Mouse (Mus musculus) lung, embryonic 16.5 days (tissue): ENCODE data around the gene Hmcn2. TPM values are rescaled to one million over a fixed set of nuclear protein-coding genes. Genes with fewer than 3 reads are reported as not detected.

Experiments used
- ATAC-seq: fragments of 200-750 bp; cut with Nextera tagmentation; 2 replicates; pipeline ENCODE4 v1.8.0; 2017; ENCODE audit warnings: low read depth, mild to moderate bottlenecking, moderate library complexity
- H3K27ac ChIP-seq: fragments of 300-500 bp; sonication (generic); 2 replicates; pipeline ENCODE4 v1.5.1; 2014; ENCODE audit warnings: mild to moderate bottlenecking, control low read depth, low read length
- H3K27me3 ChIP-seq: fragments of 300-500 bp; sonication (generic); 2 replicates; pipeline ENCODE4 v1.6.1; 2014; ENCODE audit warnings: low read depth, low read length, mixed read lengths; ENCODE audit not compliant: control insufficient read depth, insufficient read depth
- H3K36me3 ChIP-seq: fragments of 300-500 bp; sonication (generic); 2 replicates; pipeline ENCODE4 v1.6.1; 2014; ENCODE audit warnings: low read length; ENCODE audit not compliant: control insufficient read depth, insufficient read depth
- H3K4me1 ChIP-seq: fragments of 300-500 bp; sonication (generic); replicated peaks from 2 replicates; pipeline ENCODE4 v1.6.1; 2014; ENCODE audit warnings: low read length, mixed read lengths; ENCODE audit not compliant: control insufficient read depth, insufficient read depth
- H3K4me2 ChIP-seq: fragments of 300-500 bp; sonication (generic); 2 replicates; pipeline ENCODE4 v1.6.1; 2014; ENCODE audit warnings: low read depth, low read length, control low read depth
- H3K4me3 ChIP-seq: fragments of 300-500 bp; sonication (generic); 2 replicates; pipeline ENCODE4 v1.5.1; 2014; ENCODE audit warnings: mild to moderate bottlenecking, low read length, control low read depth
- H3K9ac ChIP-seq: fragments of 300-500 bp; sonication (generic); 2 replicates; pipeline ENCODE4 v1.6.1; 2014; ENCODE audit warnings: low read length, control low read depth
- H3K9me3 ChIP-seq: fragments of 300-500 bp; sonication (generic); 2 replicates; pipeline ENCODE4 v1.6.1; 2016; ENCODE audit warnings: low read length; ENCODE audit not compliant: control insufficient read depth
- WGBS: fragments of 180-500 bp; shearing (Covaris S2); extraction: QIAGEN DNeasy Blood & Tissue Kit; methylation state at CpG from one replicate; pipeline ENCODE4 v1.1.7; 2014; 5-methylcytosine and 5-hydroxymethylcytosine counted together
- polyA plus RNA-seq: library from polyadenylated mRNA; unstranded; fragments of >200 nt; fragmentation: Nextera tagmentation; extraction: Ambion mirVana; gene quantifications from 2 replicates; pipeline ENCODE4 v1.2.1, GENCODE M21; 2015

The Hmcn2 gene
- polyA plus RNA-seq, 1 experiment from 2014 or later = 1.4 TPM

DNA sequence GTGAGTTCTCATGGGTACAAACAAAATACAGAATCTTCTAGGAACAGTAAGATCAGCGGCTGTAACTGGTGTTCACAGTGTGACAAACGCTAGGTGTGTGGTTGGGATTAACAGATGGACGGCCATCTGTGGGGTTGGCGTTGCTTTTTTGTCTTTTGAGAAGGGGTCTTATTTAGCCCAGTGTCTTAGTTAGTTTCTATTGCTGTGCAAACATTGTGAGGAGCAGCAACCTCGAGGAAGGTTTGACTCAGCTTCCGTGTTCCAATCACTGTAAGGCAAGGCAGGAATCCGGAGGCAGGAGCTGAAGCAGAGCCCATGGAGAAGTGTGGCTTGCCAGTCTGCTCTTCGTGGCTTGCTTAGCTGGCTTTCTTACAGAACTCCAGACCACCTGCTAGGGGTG is 33.1 kb upstream of the Hmcn2 start:
- H3K27ac ChIP-seq = no peak overlapping the region
- no peak for ATAC-seq
- H3K4me1 ChIP-seq = no peaks in the 10 kb centered on the region
- no peak overlapping the region for H3K9ac ChIP-seq
- H3K36me3 ChIP-seq = no peaks in the 10 kb centered on the region
- H3K27me3 ChIP-seq = no peaks in the 10 kb centered on the region
- H3K9me3 ChIP-seq = no peaks in the 10 kb centered on the region
- WGBS = 78% methylated on average over 8 of the region's 8 CpGs
- H3K4me2 ChIP-seq = no peak overlapping the region
- H3K4me3 ChIP-seq = no peak overlapping the region

GRCm38 (mm10) chr2:31282266-31282665 is 31.9 kb upstream of the Hmcn2 start:
- Histone ChIP-seq H3K4me3 (no peak overlapping the region), H3K9me3 (no peaks in the 10 kb centered on the region), H3K9ac (no peak overlapping the region), H3K27ac (no peak overlapping the region), H3K27me3 (no peaks in the 10 kb centered on the region), H3K4me1 (no peaks in the 10 kb centered on the region), H3K4me2 (no peak overlapping the region), H3K36me3 (0 out of 2 replicates have a peak, but pooled peaks cover 2% of the 10 kb centered on the region)
- ATAC-seq = no peak
- 57% methylated on average over 7 of the region's 7 CpGs for WGBS

DNA sequence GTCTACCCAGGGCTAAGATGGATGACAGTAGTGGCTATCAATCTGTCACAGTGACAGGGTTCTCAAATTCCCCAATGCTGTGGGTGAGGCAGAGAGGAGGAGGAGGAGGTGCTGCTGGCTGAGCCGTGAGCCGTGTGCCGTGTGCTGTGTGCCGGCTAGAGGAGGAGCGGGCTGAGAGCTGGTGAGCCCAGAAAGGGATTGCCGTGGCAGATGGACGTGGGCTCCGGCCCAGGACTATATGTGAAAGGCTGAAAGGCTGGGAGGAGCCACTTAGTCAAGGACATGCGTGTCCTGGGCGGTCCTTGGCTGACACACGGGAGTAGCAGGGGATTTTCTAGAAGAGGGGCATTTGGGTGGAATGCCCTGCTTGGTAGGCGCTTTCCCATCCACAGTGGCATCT is 31.3 kb upstream of the Hmcn2 start:
- Histone ChIP-seq H3K9me3 (no peaks in the 10 kb centered on the region), H3K27me3 (no peaks in the 10 kb centered on the region), H3K27ac (no peak overlapping the region), H3K4me2 (no peak overlapping the region), H3K4me3 (no peak overlapping the region), H3K9ac (no peak overlapping the region), H3K4me1 (no peaks in the 10 kb centered on the region), H3K36me3 (0 out of 2 replicates have a peak, but pooled peaks cover 2% of the 10 kb centered on the region)
- 94% methylated on average over 12 of the region's 12 CpGs for WGBS
- ATAC-seq = no peak

- no peak overlapping the region for H3K27ac ChIP-seq
- H3K4me3 ChIP-seq = no peak overlapping the region
- no peak overlapping the region for H3K4me2 ChIP-seq
- no peaks in the 10 kb centered on the region for H3K27me3 ChIP-seq
- H3K36me3 ChIP-seq = peaks cover 4% of the 10 kb centered on the region; the same call in 1 of the 2 replicates
- no peaks in the 10 kb centered on the region for H3K9me3 ChIP-seq
- ATAC-seq = no peak
- 82% methylated on average over 5 of the region's 5 CpGs for WGBS
- H3K4me1 ChIP-seq = no peaks in the 10 kb centered on the region
- no peak overlapping the region for H3K9ac ChIP-seq
Observed at GRCm38 (mm10) chr2:31284531-31284930, 29.7 kb upstream of the Hmcn2 start.

GRCm38 (mm10) chr2:31291421-31291820 is 22.8 kb upstream of the Hmcn2 start:
- H3K27me3 ChIP-seq = no peaks in the 10 kb centered on the region
- no peak overlapping the region for H3K4me3 ChIP-seq
- WGBS = 8% methylated on average over 6 of the region's 6 CpGs
- H3K36me3 ChIP-seq = peaks cover 4% of the 10 kb centered on the region; the same call in 1 of the 2 replicates
- no peak overlapping the region for H3K4me2 ChIP-seq
- ATAC-seq = no peak
- H3K27ac ChIP-seq = no peak overlapping the region
- no peaks in the 10 kb centered on the region for H3K9me3 ChIP-seq
- no peaks in the 10 kb centered on the region for H3K4me1 ChIP-seq
- no peak overlapping the region for H3K9ac ChIP-seq

- WGBS = 4% methylated on average over 4 of the region's 4 CpGs
Observed at GRCm38 (mm10) chr2:31294985-31295384, 19.2 kb upstream of the Hmcn2 start.

DNA sequence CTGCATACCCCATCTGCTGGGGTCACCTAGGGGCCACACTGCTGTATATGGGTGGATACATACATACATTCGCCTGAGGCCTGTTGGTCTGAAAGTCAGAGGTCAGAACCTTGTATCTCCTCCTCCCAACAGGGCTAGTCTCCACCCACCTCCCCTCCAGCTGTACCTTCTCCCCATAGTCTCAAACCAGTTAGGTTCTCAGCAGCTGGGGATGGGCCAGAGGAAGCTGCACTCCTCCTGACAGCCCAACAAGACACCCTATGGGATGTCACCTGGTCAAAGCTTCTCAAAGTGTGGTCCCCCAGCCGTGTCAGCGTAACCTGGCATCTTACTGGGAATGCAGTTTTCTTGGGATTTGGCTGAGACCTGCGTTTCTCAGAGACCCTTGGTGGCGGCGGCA is 17.8 kb upstream of the Hmcn2 start:
- Histone ChIP-seq H3K36me3 (no peaks in the 10 kb centered on the region), H3K4me2 (no peak overlapping the region), H3K4me3 (no peak overlapping the region), H3K27me3 (no peaks in the 10 kb centered on the region), H3K9me3 (no peaks in the 10 kb centered on the region), H3K9ac (no peak overlapping the region), H3K27ac (no peak overlapping the region), H3K4me1 (peaks cover 4% of the 10 kb centered on the region; the same call in 1 of the 2 replicates)
- 78% methylated on average over 6 of the region's 6 CpGs for WGBS
- no peak for ATAC-seq

More at GRCm38 (mm10) chr2:31294985-31295384, 19.2 kb upstream of the Hmcn2 start:
- H3K4me1 ChIP-seq = peaks cover 4% of the 10 kb centered on the region; the same call in 1 of the 2 replicates
- H3K36me3 ChIP-seq = no peaks in the 10 kb centered on the region
- H3K4me3 ChIP-seq = no peak overlapping the region
- H3K4me2 ChIP-seq = no peak overlapping the region
- no peak overlapping the region for H3K9ac ChIP-seq
- no peaks in the 10 kb centered on the region for H3K27me3 ChIP-seq
- H3K27ac ChIP-seq = no peak overlapping the region
- no peak for ATAC-seq
- H3K9me3 ChIP-seq = no peaks in the 10 kb centered on the region

GRCm38 (mm10) chr2:31297602-31298268 is 16.5 kb upstream of the Hmcn2 start:
- peak overlapping the region; percentile 70 for H3K4me2 ChIP-seq
- peak overlapping the region; percentile 55 for H3K4me3 ChIP-seq
- H3K9me3 ChIP-seq = no peaks in the 10 kb centered on the region
- peak; percentile 91 for ATAC-seq
- H3K36me3 ChIP-seq = no peaks in the 10 kb centered on the region
- peak overlapping the region; percentile 63 for H3K9ac ChIP-seq
- no peak overlapping the region for H3K27ac ChIP-seq
- peaks cover 4% of the 10 kb centered on the region; the same call in 1 of the 2 replicates for H3K4me1 ChIP-seq
- H3K27me3 ChIP-seq = no peaks in the 10 kb centered on the region
- WGBS = 6% methylated on average over 17 of the region's 17 CpGs

- Histone ChIP-seq H3K4me1 (peaks cover 4% of the 10 kb centered on the region; the same call in 1 of the 2 replicates), H3K36me3 (no peaks in the 10 kb centered on the region), H3K27me3 (no peaks in the 10 kb centered on the region), H3K4me2 (peak overlapping the region; percentile 70; the same call in 1 of the 2 replicates), H3K9ac (peak overlapping the region; percentile 63), H3K9me3 (no peaks in the 10 kb centered on the region), H3K4me3 (no peak overlapping the region), H3K27ac (no peak overlapping the region)
- no peak for ATAC-seq
- 30% methylated on average over 4 of the region's 4 CpGs for WGBS
Observed at GRCm38 (mm10) chr2:31298814-31299213, 15.4 kb upstream of the Hmcn2 start.
